Mouse (Mus musculus): ENCODE results near the gene Ssc4d. TPM values are rescaled to one million over a fixed set of nuclear protein-coding genes. Genes with fewer than 3 reads are reported as not detected.
A peak's percentile ranks its signal among the peaks of the same experiment; 100 is the strongest.

Ssc4d gene
- polyA plus RNA-seq (2014; fragmentation: Nextera tagmentation; extraction: Ambion mirVana): 1.9 and 2.2 TPM in 2 replicates

GRCm38 (mm10) chr5:135974365-135974764, at the start of gene Ssc4d:
TSS of gene Ssc4d (minus strand) at chr5:135974531.
- Histone ChIP-seq H3K27me3 (ENCODE audit: control insufficient read depth, insufficient read depth, low read length) (no peaks in the 10 kb centered on the region), H3K9me3 (ENCODE audit: control insufficient read depth, low read depth, low read length) (no peaks in the 10 kb centered on the region), H3K27ac (ENCODE audit: low read length) (no peak within 1 kb of the TSS), H3K9ac (replicated peaks; ENCODE audit: low read depth, low read length) (no peak within 1 kb of the TSS), H3K4me1 (ENCODE audit: control insufficient read depth, insufficient read depth, low read length) (no peaks in the 10 kb centered on the region), H3K4me3 (ENCODE audit: low read depth, low read length) (no peak within 1 kb of the TSS), H3K36me3 (ENCODE audit: control insufficient read depth, insufficient read depth, low read length) (no peaks in the 10 kb centered on the region), H3K4me2 (replicated peaks; ENCODE audit: low read depth, low read length) (no peak within 1 kb of the TSS; the same call in 1 of the 2 replicates)
- 0 out of 2 replicates have a peak, but pooled peaks have one; percentile 37 for ATAC-seq (ENCODE audit: insufficient number of reproducible peaks, insufficient read depth, low FRiP score, low read depth)
- WGBS: 9% methylated on average over 9 of the region's 9 CpGs

DNA sequence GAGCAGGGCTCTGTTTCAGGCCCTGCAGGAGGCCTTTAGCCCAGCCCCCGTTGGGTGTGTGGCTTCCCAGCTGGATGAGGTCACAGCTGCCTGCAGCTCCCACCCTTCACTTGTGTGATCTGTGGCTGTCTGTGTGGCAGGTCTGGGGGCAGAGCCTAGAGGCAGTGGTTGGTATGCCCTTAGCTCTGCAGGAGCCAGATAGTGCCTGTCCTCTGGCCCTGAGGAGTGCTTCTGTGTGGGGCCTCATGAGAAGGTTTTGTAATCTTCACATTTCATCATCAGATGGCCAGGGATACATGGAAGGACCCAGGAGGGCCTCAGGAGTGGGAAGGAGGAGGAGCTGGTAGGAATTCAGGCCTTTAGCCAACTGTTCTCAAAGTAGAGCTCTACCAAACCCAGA, 45.6 kb upstream of the Ssc4d start:
- WGBS: 29% methylated on average over 1 of the region's 1 CpGs
- H3K27ac ChIP-seq (ENCODE audit: low read length): no peak overlapping the region
- peak; percentile 44; the same call in 1 of the 2 replicates for ATAC-seq (ENCODE audit: insufficient number of reproducible peaks, insufficient read depth, low FRiP score, low read depth)
- H3K4me2 ChIP-seq (replicated peaks; ENCODE audit: low read depth, low read length): no peak overlapping the region
- H3K4me3 ChIP-seq (ENCODE audit: low read depth, low read length): no peak overlapping the region
- no peak overlapping the region for H3K9ac ChIP-seq (replicated peaks; ENCODE audit: low read depth, low read length)
- H3K36me3 ChIP-seq (ENCODE audit: control insufficient read depth, insufficient read depth, low read length): peaks cover 8% of the 10 kb centered on the region
- no peaks in the 10 kb centered on the region for H3K27me3 ChIP-seq (ENCODE audit: control insufficient read depth, insufficient read depth, low read length)
- H3K9me3 ChIP-seq (ENCODE audit: control insufficient read depth, low read depth, low read length): no peaks in the 10 kb centered on the region
- H3K4me1 ChIP-seq (ENCODE audit: control insufficient read depth, insufficient read depth, low read length): 0 out of 2 replicates have a peak, but pooled peaks cover 3% of the 10 kb centered on the region

- H3K4me2 ChIP-seq (replicated peaks; ENCODE audit: low read depth, low read length): no peak overlapping the region
- WGBS: 94% methylated on average over 2 of the region's 2 CpGs
- no peak overlapping the region for H3K27ac ChIP-seq (ENCODE audit: low read length)
- peaks cover 8% of the 10 kb centered on the region for H3K36me3 ChIP-seq (ENCODE audit: control insufficient read depth, insufficient read depth, low read length)
- H3K4me3 ChIP-seq (ENCODE audit: low read depth, low read length): no peak overlapping the region
- H3K9ac ChIP-seq (replicated peaks; ENCODE audit: low read depth, low read length): no peak overlapping the region
- ATAC-seq (ENCODE audit: insufficient number of reproducible peaks, insufficient read depth, low FRiP score, low read depth): no peak
- H3K9me3 ChIP-seq (ENCODE audit: control insufficient read depth, low read depth, low read length): no peaks in the 10 kb centered on the region
- no peaks in the 10 kb centered on the region for H3K27me3 ChIP-seq (ENCODE audit: control insufficient read depth, insufficient read depth, low read length)
- 0 out of 2 replicates have a peak, but pooled peaks cover 3% of the 10 kb centered on the region for H3K4me1 ChIP-seq (ENCODE audit: control insufficient read depth, insufficient read depth, low read length)
Observed at GRCm38 (mm10) chr5:136018726-136019125, 44.4 kb upstream of the Ssc4d start.

- WGBS: 82% methylated on average over 6 of the region's 6 CpGs
- Histone ChIP-seq H3K27ac (ENCODE audit: low read length) (no peak overlapping the region), H3K4me3 (ENCODE audit: low read depth, low read length) (no peak overlapping the region), H3K4me1 (ENCODE audit: control insufficient read depth, insufficient read depth, low read length) (0 out of 2 replicates have a peak, but pooled peaks cover 3% of the 10 kb centered on the region), H3K9me3 (ENCODE audit: control insufficient read depth, low read depth, low read length) (no peaks in the 10 kb centered on the region), H3K27me3 (ENCODE audit: control insufficient read depth, insufficient read depth, low read length) (no peaks in the 10 kb centered on the region), H3K9ac (replicated peaks; ENCODE audit: low read depth, low read length) (no peak overlapping the region), H3K36me3 (ENCODE audit: control insufficient read depth, insufficient read depth, low read length) (peaks cover 17% of the 10 kb centered on the region), H3K4me2 (replicated peaks; ENCODE audit: low read depth, low read length) (no peak overlapping the region)
- no peak for ATAC-seq (ENCODE audit: insufficient number of reproducible peaks, insufficient read depth, low FRiP score, low read depth)
Observed at GRCm38 (mm10) chr5:136017262-136017661, 42.9 kb upstream of the Ssc4d start.

DNA sequence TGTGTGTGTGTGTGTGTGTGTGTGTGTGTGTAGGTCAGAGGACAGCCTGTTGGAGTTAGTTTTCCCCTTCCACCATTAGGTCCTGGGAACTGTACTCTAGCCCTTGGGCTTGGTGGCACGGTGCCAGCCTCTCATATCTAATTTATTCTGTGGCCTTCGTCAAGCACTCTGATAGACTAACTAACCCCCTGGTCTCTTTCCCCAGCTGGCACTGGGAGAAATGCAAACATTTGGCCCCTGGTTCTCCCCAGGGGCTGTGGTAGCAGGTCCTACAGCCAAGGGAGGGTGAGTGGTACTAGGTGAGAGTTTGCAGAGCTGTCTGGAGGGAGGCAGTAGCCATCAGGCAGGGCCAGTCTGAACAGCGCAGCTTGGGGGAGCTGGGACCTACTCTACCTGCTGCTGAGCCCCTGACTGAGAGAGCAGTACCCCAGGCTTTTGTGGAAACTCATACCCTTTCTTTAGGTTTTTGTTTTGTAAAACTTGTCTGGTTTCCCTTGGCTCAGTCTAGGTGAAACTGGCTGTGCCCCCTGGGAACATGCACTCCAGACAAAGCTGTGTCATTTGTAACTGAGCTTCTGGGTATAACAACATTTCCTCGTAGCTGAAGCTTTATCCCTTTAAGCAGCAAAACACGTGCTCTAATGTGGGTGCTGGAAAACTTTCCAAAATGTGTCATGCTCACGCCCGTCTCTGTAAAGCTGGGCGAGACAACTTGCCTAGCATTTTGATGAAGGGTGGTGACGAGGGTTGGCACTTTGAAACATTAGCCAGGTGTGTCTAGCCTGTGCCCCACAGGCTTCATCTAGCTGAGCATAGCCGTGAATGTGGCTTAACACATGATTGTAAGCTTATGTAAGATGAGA, 41.9 kb upstream of the Ssc4d start:
- Histone ChIP-seq H3K9me3 (ENCODE audit: control insufficient read depth, low read depth, low read length) (no peaks in the 10 kb centered on the region), H3K4me3 (ENCODE audit: low read depth, low read length) (no peak overlapping the region), H3K9ac (replicated peaks; ENCODE audit: low read depth, low read length) (no peak overlapping the region), H3K27ac (ENCODE audit: low read length) (peak overlapping the region; percentile 33; the same call in 1 of the 2 replicates), H3K36me3 (ENCODE audit: control insufficient read depth, insufficient read depth, low read length) (peaks cover 25% of the 10 kb centered on the region), H3K27me3 (ENCODE audit: control insufficient read depth, insufficient read depth, low read length) (no peaks in the 10 kb centered on the region), H3K4me1 (ENCODE audit: control insufficient read depth, insufficient read depth, low read length) (0 out of 2 replicates have a peak, but pooled peaks cover 3% of the 10 kb centered on the region), H3K4me2 (replicated peaks; ENCODE audit: low read depth, low read length) (no peak overlapping the region)
- peak; percentile 38 for ATAC-seq (ENCODE audit: insufficient number of reproducible peaks, insufficient read depth, low FRiP score, low read depth)
- WGBS: 75% methylated on average over 10 of the region's 10 CpGs

DNA sequence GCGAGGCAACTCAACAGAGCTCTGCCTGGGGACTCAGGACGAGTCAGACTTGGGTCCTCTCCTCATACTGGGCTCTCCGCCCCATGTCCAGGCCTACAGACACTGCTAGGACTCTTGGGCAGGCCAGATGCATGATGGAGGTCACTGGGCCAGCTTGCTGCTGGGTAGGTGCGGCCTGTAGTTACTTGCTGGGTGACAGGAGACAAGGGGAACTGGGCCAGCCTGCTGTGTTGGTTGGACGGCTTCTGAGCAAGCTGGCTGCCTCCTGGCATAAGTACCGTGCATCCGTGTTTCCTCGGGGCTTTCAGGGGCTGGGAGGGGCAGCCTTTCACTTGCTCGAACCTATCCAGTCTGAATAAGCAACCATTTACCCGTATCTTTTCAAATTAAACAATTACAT, 41.3 kb upstream of the Ssc4d start:
- no peaks in the 10 kb centered on the region for H3K27me3 ChIP-seq (ENCODE audit: control insufficient read depth, insufficient read depth, low read length)
- ATAC-seq (ENCODE audit: insufficient number of reproducible peaks, insufficient read depth, low FRiP score, low read depth): no peak
- no peak overlapping the region for H3K4me3 ChIP-seq (ENCODE audit: low read depth, low read length)
- no peak overlapping the region for H3K9ac ChIP-seq (replicated peaks; ENCODE audit: low read depth, low read length)
- peaks cover 29% of the 10 kb centered on the region for H3K36me3 ChIP-seq (ENCODE audit: control insufficient read depth, insufficient read depth, low read length)
- 75% methylated on average over 10 of the region's 10 CpGs for WGBS
- 0 out of 2 replicates have a peak, but pooled peaks cover 3% of the 10 kb centered on the region for H3K4me1 ChIP-seq (ENCODE audit: control insufficient read depth, insufficient read depth, low read length)
- H3K9me3 ChIP-seq (ENCODE audit: control insufficient read depth, low read depth, low read length): no peaks in the 10 kb centered on the region
- H3K4me2 ChIP-seq (replicated peaks; ENCODE audit: low read depth, low read length): no peak overlapping the region
- no peak overlapping the region for H3K27ac ChIP-seq (ENCODE audit: low read length)

GRCm38 (mm10) chr5:136014877-136015276, 40.5 kb upstream of the Ssc4d start:
- Histone ChIP-seq H3K4me2 (replicated peaks; ENCODE audit: low read depth, low read length) (no peak overlapping the region), H3K9me3 (ENCODE audit: control insufficient read depth, low read depth, low read length) (no peaks in the 10 kb centered on the region), H3K4me3 (ENCODE audit: low read depth, low read length) (no peak overlapping the region), H3K36me3 (ENCODE audit: control insufficient read depth, insufficient read depth, low read length) (peaks cover 28% of the 10 kb centered on the region), H3K9ac (replicated peaks; ENCODE audit: low read depth, low read length) (no peak overlapping the region), H3K27ac (ENCODE audit: low read length) (no peak overlapping the region), H3K27me3 (ENCODE audit: control insufficient read depth, insufficient read depth, low read length) (no peaks in the 10 kb centered on the region), H3K4me1 (ENCODE audit: control insufficient read depth, insufficient read depth, low read length) (0 out of 2 replicates have a peak, but pooled peaks cover 3% of the 10 kb centered on the region)
- ATAC-seq (ENCODE audit: insufficient number of reproducible peaks, insufficient read depth, low FRiP score, low read depth): no peak
- WGBS: 91% methylated on average over 10 of the region's 10 CpGs

GRCm38 (mm10) chr5:136007745-136008144, 33.4 kb upstream of the Ssc4d start:
- no peak for ATAC-seq (ENCODE audit: insufficient number of reproducible peaks, insufficient read depth, low FRiP score, low read depth)
- Histone ChIP-seq H3K4me3 (ENCODE audit: low read depth, low read length) (no peak overlapping the region), H3K4me2 (replicated peaks; ENCODE audit: low read depth, low read length) (no peak overlapping the region), H3K9ac (replicated peaks; ENCODE audit: low read depth, low read length) (no peak overlapping the region), H3K36me3 (ENCODE audit: control insufficient read depth, insufficient read depth, low read length) (peaks cover 21% of the 10 kb centered on the region), H3K9me3 (ENCODE audit: control insufficient read depth, low read depth, low read length) (no peaks in the 10 kb centered on the region), H3K4me1 (ENCODE audit: control insufficient read depth, insufficient read depth, low read length) (no peaks in the 10 kb centered on the region), H3K27ac (ENCODE audit: low read length) (no peak overlapping the region), H3K27me3 (ENCODE audit: control insufficient read depth, insufficient read depth, low read length) (no peaks in the 10 kb centered on the region)
- WGBS: 79% methylated on average over 7 of the region's 7 CpGs
